Mouse (Mus musculus): ENCODE data around the gene Jagn1. TPM values are rescaled to one million over a fixed set of nuclear protein-coding genes. Genes with fewer than 3 reads are reported as not detected.

Gene Jagn1
- 77.1 and 82.8 TPM in 2 replicates for polyA plus RNA-seq (2015; fragmentation: Nextera tagmentation; extraction: Ambion mirVana)

GRCm38 (mm10) chr6:113442442-113443090 lies at the start of gene Jagn1:
Gene Jagn1 (plus strand): TSS chr6:113442569.
- H3K27me3 ChIP-seq: no peaks in the 10 kb centered on the region
- H3K4me2 ChIP-seq: peak within 1 kb of the TSS; percentile 63
- H3K4me1 ChIP-seq: peaks cover 13% of the 10 kb centered on the region
- H3K9ac ChIP-seq: peak within 1 kb of the TSS; percentile 94
- peak; percentile 91 for ATAC-seq (ENCODE audit: borderline replicate concordance, extremely low read depth, low FRiP score, low TSS enrichment)
- H3K27ac ChIP-seq: peak within 1 kb of the TSS; percentile 51; the same call in 1 of the 2 replicates
- no peaks in the 10 kb centered on the region for H3K9me3 ChIP-seq
- H3K36me3 ChIP-seq: peaks cover 16% of the 10 kb centered on the region
- H3K4me3 ChIP-seq: peak within 1 kb of the TSS; percentile 100
- under 1% methylated on average over 45 of the region's 45 CpGs for WGBS

- 83% methylated on average over 6 of the region's 6 CpGs for WGBS
- H3K4me1 ChIP-seq: peaks cover 9% of the 10 kb centered on the region
- H3K36me3 ChIP-seq: peaks cover 16% of the 10 kb centered on the region
- no peak overlapping the region for H3K27ac ChIP-seq
- no peak overlapping the region for H3K9ac ChIP-seq
- no peaks in the 10 kb centered on the region for H3K9me3 ChIP-seq
- no peak overlapping the region for H3K4me2 ChIP-seq
- no peak for ATAC-seq (ENCODE audit: borderline replicate concordance, extremely low read depth, low FRiP score, low TSS enrichment)
- no peaks in the 10 kb centered on the region for H3K27me3 ChIP-seq
- no peak overlapping the region for H3K4me3 ChIP-seq
Observed at GRCm38 (mm10) chr6:113393951-113394350, 48.4 kb upstream of the Jagn1 start.

GRCm38 (mm10) chr6:113394811-113395210 lies 47.6 kb upstream of the Jagn1 start:
- no peak overlapping the region for H3K27ac ChIP-seq
- H3K4me1 ChIP-seq: peaks cover 9% of the 10 kb centered on the region
- no peak overlapping the region for H3K4me3 ChIP-seq
- ATAC-seq (ENCODE audit: borderline replicate concordance, extremely low read depth, low FRiP score, low TSS enrichment): no peak
- H3K4me2 ChIP-seq: no peak overlapping the region
- H3K9ac ChIP-seq: no peak overlapping the region
- no peaks in the 10 kb centered on the region for H3K27me3 ChIP-seq
- peaks cover 7% of the 10 kb centered on the region for H3K36me3 ChIP-seq
- no peaks in the 10 kb centered on the region for H3K9me3 ChIP-seq
- 87% methylated on average over 11 of the region's 11 CpGs for WGBS

- no peaks in the 10 kb centered on the region for H3K27me3 ChIP-seq
- no peak for ATAC-seq (ENCODE audit: borderline replicate concordance, extremely low read depth, low FRiP score, low TSS enrichment)
- H3K4me3 ChIP-seq: no peak overlapping the region
- no peak overlapping the region for H3K27ac ChIP-seq
- H3K9ac ChIP-seq: no peak overlapping the region
- 94% methylated on average over 6 of the region's 6 CpGs for WGBS
- H3K36me3 ChIP-seq: peaks cover 4% of the 10 kb centered on the region; the same call in 1 of the 2 replicates
- no peaks in the 10 kb centered on the region for H3K9me3 ChIP-seq
- H3K4me2 ChIP-seq: no peak overlapping the region
- H3K4me1 ChIP-seq: peaks cover 9% of the 10 kb centered on the region
Observed at GRCm38 (mm10) chr6:113395501-113395900, 46.9 kb upstream of the Jagn1 start.

GRCm38 (mm10) chr6:113396270-113397030 lies 45.9 kb upstream of the Jagn1 start:
- H3K36me3 ChIP-seq: peaks cover 4% of the 10 kb centered on the region; the same call in 1 of the 2 replicates
- no peak for ATAC-seq (ENCODE audit: borderline replicate concordance, extremely low read depth, low FRiP score, low TSS enrichment)
- H3K4me1 ChIP-seq: peaks cover 9% of the 10 kb centered on the region
- no peaks in the 10 kb centered on the region for H3K27me3 ChIP-seq
- no peaks in the 10 kb centered on the region for H3K9me3 ChIP-seq
- no peak overlapping the region for H3K27ac ChIP-seq
- H3K9ac ChIP-seq: no peak overlapping the region
- no peak overlapping the region for H3K4me3 ChIP-seq
- no peak overlapping the region for H3K4me2 ChIP-seq
- 84% methylated on average over 10 of the region's 10 CpGs for WGBS

GRCm38 (mm10) chr6:113402094-113402493 lies 40.3 kb upstream of the Jagn1 start:
- ATAC-seq (ENCODE audit: borderline replicate concordance, extremely low read depth, low FRiP score, low TSS enrichment): no peak
- H3K27me3 ChIP-seq: no peaks in the 10 kb centered on the region
- WGBS: 87% methylated on average over 13 of the region's 13 CpGs
- no peaks in the 10 kb centered on the region for H3K9me3 ChIP-seq
- no peak overlapping the region for H3K4me2 ChIP-seq
- H3K36me3 ChIP-seq: no peaks in the 10 kb centered on the region
- no peak overlapping the region for H3K27ac ChIP-seq
- no peak overlapping the region for H3K9ac ChIP-seq
- H3K4me3 ChIP-seq: no peak overlapping the region
- H3K4me1 ChIP-seq: no peaks in the 10 kb centered on the region

- H3K4me2 ChIP-seq: no peak overlapping the region
- H3K4me3 ChIP-seq: no peak overlapping the region
- no peak overlapping the region for H3K27ac ChIP-seq
- no peak for ATAC-seq (ENCODE audit: borderline replicate concordance, extremely low read depth, low FRiP score, low TSS enrichment)
- no peaks in the 10 kb centered on the region for H3K27me3 ChIP-seq
- H3K36me3 ChIP-seq: no peaks in the 10 kb centered on the region
- no peaks in the 10 kb centered on the region for H3K4me1 ChIP-seq
- no peaks in the 10 kb centered on the region for H3K9me3 ChIP-seq
- H3K9ac ChIP-seq: no peak overlapping the region
- 74% methylated on average over 12 of the region's 12 CpGs for WGBS
Observed at GRCm38 (mm10) chr6:113404649-113405448, 37.5 kb upstream of the Jagn1 start.

GRCm38 (mm10) chr6:113405483-113405882 lies 36.9 kb upstream of the Jagn1 start:
- H3K9me3 ChIP-seq: no peaks in the 10 kb centered on the region
- no peaks in the 10 kb centered on the region for H3K36me3 ChIP-seq
- H3K4me2 ChIP-seq: no peak overlapping the region
- H3K4me1 ChIP-seq: no peaks in the 10 kb centered on the region
- H3K27me3 ChIP-seq: no peaks in the 10 kb centered on the region
- H3K27ac ChIP-seq: no peak overlapping the region
- H3K4me3 ChIP-seq: no peak overlapping the region
- ATAC-seq (ENCODE audit: borderline replicate concordance, extremely low read depth, low FRiP score, low TSS enrichment): no peak
- 80% methylated on average over 6 of the region's 6 CpGs for WGBS
- no peak overlapping the region for H3K9ac ChIP-seq

- 75% methylated on average over 9 of the region's 9 CpGs for WGBS
- H3K4me1 ChIP-seq: no peaks in the 10 kb centered on the region
- H3K27me3 ChIP-seq: no peaks in the 10 kb centered on the region
- no peak overlapping the region for H3K4me3 ChIP-seq
- ATAC-seq (ENCODE audit: borderline replicate concordance, extremely low read depth, low FRiP score, low TSS enrichment): no peak
- H3K9me3 ChIP-seq: no peaks in the 10 kb centered on the region
- no peak overlapping the region for H3K27ac ChIP-seq
- H3K36me3 ChIP-seq: no peaks in the 10 kb centered on the region
- H3K4me2 ChIP-seq: no peak overlapping the region
- H3K9ac ChIP-seq: no peak overlapping the region
Observed at GRCm38 (mm10) chr6:113406683-113407082, 35.7 kb upstream of the Jagn1 start.

GRCm38 (mm10) chr6:113410001-113410400 lies 32.4 kb upstream of the Jagn1 start:
- no peak overlapping the region for H3K9ac ChIP-seq
- no peaks in the 10 kb centered on the region for H3K27me3 ChIP-seq
- H3K36me3 ChIP-seq: 0 out of 2 replicates have a peak, but pooled peaks cover 1% of the 10 kb centered on the region
- no peak for ATAC-seq (ENCODE audit: borderline replicate concordance, extremely low read depth, low FRiP score, low TSS enrichment)
- WGBS: 46% methylated on average over 1 of the region's 1 CpGs
- no peak overlapping the region for H3K27ac ChIP-seq
- H3K4me2 ChIP-seq: no peak overlapping the region
- H3K4me1 ChIP-seq: no peaks in the 10 kb centered on the region
- H3K4me3 ChIP-seq: no peak overlapping the region
- no peaks in the 10 kb centered on the region for H3K9me3 ChIP-seq

GRCm38 (mm10) chr6:113416416-113416815 lies 26.0 kb upstream of the Jagn1 start:
- 66% methylated on average over 5 of the region's 5 CpGs for WGBS
- Histone ChIP-seq H3K9ac (no peak overlapping the region), H3K4me3 (no peak overlapping the region), H3K4me1 (peaks cover 17% of the 10 kb centered on the region), H3K36me3 (0 out of 2 replicates have a peak, but pooled peaks cover 4% of the 10 kb centered on the region), H3K27me3 (no peaks in the 10 kb centered on the region), H3K9me3 (no peaks in the 10 kb centered on the region), H3K27ac (no peak overlapping the region), H3K4me2 (no peak overlapping the region)
- no peak for ATAC-seq (ENCODE audit: borderline replicate concordance, extremely low read depth, low FRiP score, low TSS enrichment)

All from lung, embryonic 15.5 days (tissue).